Comparison of ENCODE assay signal across 24 mouse cellular contexts in the genomic region with DNA sequence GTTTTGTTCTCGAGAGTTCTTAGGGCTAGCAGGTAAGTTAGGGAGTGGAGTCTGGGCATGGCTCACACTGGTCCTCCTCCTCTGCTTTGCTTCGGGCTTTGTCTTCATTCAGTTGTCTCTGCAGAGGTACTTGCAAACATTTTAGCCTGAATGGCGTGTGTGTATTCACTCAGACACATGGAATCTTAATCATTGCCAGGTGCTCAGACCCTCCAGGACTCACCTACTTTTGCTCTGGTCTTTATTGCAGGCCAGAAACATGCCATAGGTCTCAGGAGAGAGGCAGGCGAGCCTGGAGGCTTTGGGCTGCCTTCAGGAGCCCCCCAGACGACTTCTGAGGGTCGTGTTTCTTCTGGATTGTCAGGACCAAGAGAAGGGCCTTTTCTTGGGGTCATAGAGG. TPM values are rescaled to one million over a fixed set of nuclear protein-coding genes. Genes with fewer than 3 reads are reported as not detected.
A peak's percentile ranks its signal among the peaks of the same experiment; 100 is the strongest.
DNase-seq lines count a peak whose midpoint lies in the region; ATAC-seq lines count a peak whose summit lies in the region.
"Had no signal": no experiment of that assay in that cellular context is flagged by ENCODE, and none has a peak within 500 bp of the region (broad histone marks: within the 10 kb centered on the region; RNA-seq: fewer than 3 reads in every experiment).

No protein-coding gene starts in this region.

- no peaks in the 10 kb centered on the region for H3K27me3 ChIP-seq in embryonic facial prominence, embryonic 10.5 days (replicated peaks; ENCODE audit: low read depth, poor library complexity, severe bottlenecking)
- H3K27me3 ChIP-seq in limb, embryonic 12.5 days = no peaks in the 10 kb centered on the region
- H3K27me3 ChIP-seq: forebrain, embryonic 12.5 days; heart, embryonic 12.5 days; midbrain, embryonic 15.5 days; stomach, embryonic 15.5 days had no signal

- H3K4me1 ChIP-seq in embryonic facial prominence, embryonic 10.5 days = peaks cover 47% of the 10 kb centered on the region
- peaks cover 41% of the 10 kb centered on the region for H3K4me1 ChIP-seq in limb, embryonic 12.5 days (replicated peaks)
- H3K4me1 ChIP-seq: stomach, embryonic 15.5 days had no signal

- peaks cover 7% of the 10 kb centered on the region for H3K9me3 ChIP-seq in embryonic facial prominence, embryonic 10.5 days
- H3K9me3 ChIP-seq in limb, embryonic 12.5 days = peaks cover 8% of the 10 kb centered on the region; the same call in 1 of the 2 replicates
- H3K9me3 ChIP-seq: midbrain, embryonic 15.5 days; stomach, embryonic 15.5 days had no signal

- H3K27ac ChIP-seq in embryonic facial prominence, embryonic 10.5 days (replicated peaks) = peak overlapping the region; percentile 42
- peak overlapping the region; percentile 91 for H3K27ac ChIP-seq in limb, embryonic 12.5 days
- H3K27ac ChIP-seq: forebrain, embryonic 12.5 days; hindbrain, postnatal 0 days; midbrain, embryonic 15.5 days; stomach, embryonic 15.5 days had no signal

- no peak overlapping the region for H3K9ac ChIP-seq in limb, embryonic 12.5 days (replicated peaks)
- H3K9ac ChIP-seq: forebrain, embryonic 12.5 days; heart, embryonic 12.5 days; midbrain, embryonic 15.5 days; stomach, embryonic 15.5 days had no signal

- peak overlapping the region; percentile 22; the same call in 1 of the 2 replicates for H3K4me2 ChIP-seq in limb, embryonic 12.5 days
- H3K4me2 ChIP-seq: forebrain, embryonic 12.5 days; heart, embryonic 12.5 days; midbrain, embryonic 15.5 days; stomach, embryonic 15.5 days had no signal

- no peak overlapping the region for H3K4me3 ChIP-seq in embryonic facial prominence, embryonic 10.5 days
- H3K4me3 ChIP-seq in limb, embryonic 12.5 days (replicated peaks) = no peak overlapping the region
- H3K4me3 ChIP-seq: forebrain, embryonic 12.5 days; heart, embryonic 12.5 days; midbrain, embryonic 15.5 days; stomach, embryonic 15.5 days had no signal

- DNase-seq in embryo, embryonic 10 days (ENCODE audit: low spot score) = peak; percentile 36
- no peak for DNase-seq in embryo, embryonic 9.5 days (ENCODE audit: extremely low spot score)
- DNase-seq in embryonic facial prominence, embryonic 10.5 days (ENCODE audit: low spot score) = peak; percentile 52
- peak; percentile 44 for DNase-seq in mesoderm, embryonic 11.5 days (ENCODE audit: low read depth, low spot score)
- DNase-seq in thymus, postnatal 4 days = no peak
- DNase-seq in Muller cell, postnatal 12 days (ENCODE audit: inconsistent ontology term) = no peak
- DNase-seq: adrenal gland, postnatal 25 days; cerebellum, adult 9-10 months; gastrocnemius, postnatal 14 days; heart, adult 18-20 months; heart, postnatal 10 days; kidney, adult 9 months; kidney, postnatal 25 days; layer of hippocampus, postnatal 36 days; lung, postnatal 4 days; right cerebral cortex, postnatal 4 days; thymus, postnatal 25 days had no signal

- peak; percentile 63; the same call in 1 of the 2 replicates for ATAC-seq in limb, embryonic 12.5 days (ENCODE audit: insufficient number of reproducible peaks, insufficient read depth, low FRiP score, low TSS enrichment, low read depth)
- ATAC-seq: hindbrain, postnatal 0 days; intestine, embryonic 16.5 days; midbrain, embryonic 15.5 days had no signal

- WGBS in embryonic facial prominence, embryonic 10.5 days = 33% methylated on average over 6 of the region's 6 CpGs
- 13% methylated on average over 6 of the region's 6 CpGs for WGBS in limb, embryonic 12.5 days

- H3K36me3 ChIP-seq in embryonic facial prominence, embryonic 10.5 days (replicated peaks) = peaks cover 10% of the 10 kb centered on the region
- H3K36me3 ChIP-seq in limb, embryonic 12.5 days = no peaks in the 10 kb centered on the region
- H3K36me3 ChIP-seq: midbrain, embryonic 15.5 days; stomach, embryonic 15.5 days had no signal

RNA-seq across cellular contexts. Expression of a gene that starts 17.2 kb away (rescaled TPM):
- 11.5 and 12.9 TPM in 2 replicates for polyA plus RNA-seq in embryonic facial prominence, embryonic 10.5 days (2016; fragmentation: Nextera tagmentation; extraction: Ambion mirVana)
- polyA plus RNA-seq in limb, embryonic 12.5 days (2016; fragmentation: Nextera tagmentation; extraction: Ambion mirVana) = 16.1 and 18.0 TPM in 2 replicates

Comparison
In these comparisons a context has a peak if more than half of its experiments do, and no peak if none do; other contexts are left out.
1. DNase-seq: peak in embryo, embryonic 10 days (single experiment), embryonic facial prominence, embryonic 10.5 days (single experiment) and mesoderm, embryonic 11.5 days (single experiment); none in embryo, embryonic 9.5 days (single experiment), thymus, postnatal 4 days (single experiment) and Muller cell, postnatal 12 days (single experiment).